Mouse (Mus musculus) ovary, postnatal 10 days (tissue): ENCODE measurements at regions not wholly inside any gene's neighbourhood (a gene's known extent, or its start where the extent isn't known, plus 50 kb on each side); places are given as distances from the start of the nearest gene placed in this dataset.

ENCODE experiments used
- DNase-seq: peaks from one replicate; pipeline ENCODE4 v3.0.0; 2022; ENCODE audit warnings: low spot score

DNA sequence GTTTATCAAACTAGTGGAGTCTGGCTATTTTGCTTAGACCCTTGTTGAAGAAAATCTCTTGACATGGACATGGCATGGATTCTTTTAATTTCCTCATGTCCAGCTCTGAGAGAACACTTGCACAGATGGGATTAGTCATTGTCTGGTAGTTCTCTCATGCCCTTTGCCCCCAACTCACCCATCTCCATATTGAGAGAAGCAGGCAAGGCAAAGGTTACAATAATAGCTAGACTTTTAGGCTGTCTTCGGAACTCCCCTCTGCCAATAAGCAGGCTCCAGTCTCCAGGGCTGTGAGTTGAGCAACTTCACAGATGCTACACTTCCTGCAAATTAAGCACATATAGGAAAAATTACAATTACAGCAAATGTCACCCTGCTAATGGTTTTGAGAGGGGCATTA, 558.0 kb upstream of the Alcam start:
- no peak for DNase-seq

GRCm38 (mm10) chr16:52988852-52989397, 535.1 kb upstream of the Alcam start:
- DNase-seq: no peak

GRCm38 (mm10) chr16:52984336-52984735, 530.5 kb upstream of the Alcam start:
- no peak for DNase-seq

DNA sequence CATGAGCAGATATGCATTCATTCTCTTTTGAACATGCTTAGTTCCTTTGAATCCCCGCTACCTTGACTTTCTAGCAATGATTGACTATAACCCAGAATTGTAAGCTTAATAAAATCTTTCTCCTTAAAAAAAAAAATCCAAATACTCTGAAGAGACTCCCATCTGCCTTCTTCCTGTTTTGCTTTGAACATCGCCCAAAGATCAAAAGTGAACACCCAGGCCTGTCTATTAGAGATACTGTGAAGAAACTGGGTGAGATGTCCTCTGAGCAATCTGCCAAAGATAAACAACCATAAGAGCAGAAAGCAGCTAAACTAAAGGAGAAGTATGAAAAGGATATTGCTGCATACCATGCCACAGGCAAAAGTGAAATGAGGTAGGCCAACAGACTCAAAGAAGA, 527.1 kb upstream of the Alcam start:
- no peak for DNase-seq

DNA sequence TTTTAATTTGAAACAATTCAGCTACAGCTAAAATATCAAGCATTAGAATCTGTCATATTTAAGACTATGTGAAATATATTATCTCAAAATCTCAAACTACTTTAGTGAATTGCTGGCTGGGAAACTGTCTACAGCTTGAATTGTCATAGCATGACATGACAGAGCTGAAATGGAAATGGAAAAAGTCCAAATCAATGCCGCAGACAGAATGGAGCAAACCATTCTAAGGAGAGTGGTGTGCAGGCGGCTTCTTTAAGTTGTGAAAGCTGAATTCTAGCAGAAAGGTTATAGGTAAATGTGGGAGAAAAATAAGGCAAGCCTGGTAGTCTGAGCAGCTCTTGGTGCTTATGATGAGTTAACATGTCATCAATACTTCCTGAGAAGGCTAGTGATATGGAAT, 518.9 kb upstream of the Alcam start:
- no peak for DNase-seq

- DNase-seq: no peak
These were observed 493.8 kb upstream of the Alcam start for GRCm38 (mm10) chr16:52947679-52948078.

GRCm38 (mm10) chr16:52934749-52935148, 480.9 kb upstream of the Alcam start:
- no peak for DNase-seq

- no peak for DNase-seq
These were observed 478.1 kb upstream of the Alcam start for GRCm38 (mm10) chr16:52931978-52932377.

GRCm38 (mm10) chr16:52892467-52893255, 438.8 kb upstream of the Alcam start:
- no peak for DNase-seq

GRCm38 (mm10) chr16:52879463-52880114, 425.7 kb upstream of the Alcam start:
- no peak for DNase-seq

- DNase-seq: no peak
These were observed 414.0 kb upstream of the Alcam start for GRCm38 (mm10) chr16:52867833-52868232.

DNA sequence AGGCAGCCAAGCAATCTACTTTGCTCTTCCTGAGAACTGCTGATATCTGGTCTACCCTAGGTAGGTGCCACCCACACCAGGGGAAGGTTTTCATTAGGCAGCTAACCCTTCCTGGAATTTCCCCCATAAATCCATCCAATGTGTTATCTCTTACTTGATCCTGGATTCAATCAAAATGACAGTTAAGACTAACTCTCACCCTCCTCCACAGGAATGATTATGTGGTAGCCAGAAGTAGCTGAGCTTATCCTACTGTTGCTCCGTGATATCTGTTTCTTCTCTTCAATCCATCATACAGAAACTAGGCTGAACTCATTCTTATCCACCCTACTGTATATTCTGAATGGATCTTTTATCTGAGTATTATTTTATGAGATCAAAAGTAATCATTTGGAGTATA, 409.7 kb upstream of the Alcam start:
- DNase-seq: no peak

DNA sequence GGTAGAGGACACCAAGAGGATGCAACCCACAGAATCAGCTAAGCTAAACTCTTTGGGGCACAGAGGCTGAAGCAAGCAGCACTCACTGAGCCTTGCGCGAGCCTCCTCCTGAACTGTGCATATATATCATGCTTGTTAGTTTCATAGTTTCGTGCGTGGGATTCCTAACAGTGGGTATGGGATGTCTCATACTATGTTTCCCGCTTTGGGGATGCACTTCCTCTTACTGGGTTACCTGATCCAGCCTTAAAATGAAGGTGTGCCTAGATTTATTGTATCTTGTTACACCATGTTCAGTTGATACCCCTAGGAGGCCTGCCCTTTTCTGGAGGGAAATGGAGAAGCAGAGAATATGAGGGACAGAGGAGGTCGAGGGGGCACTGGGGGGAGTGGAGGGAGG, 407.4 kb upstream of the Alcam start:
- DNase-seq: no peak

DNA sequence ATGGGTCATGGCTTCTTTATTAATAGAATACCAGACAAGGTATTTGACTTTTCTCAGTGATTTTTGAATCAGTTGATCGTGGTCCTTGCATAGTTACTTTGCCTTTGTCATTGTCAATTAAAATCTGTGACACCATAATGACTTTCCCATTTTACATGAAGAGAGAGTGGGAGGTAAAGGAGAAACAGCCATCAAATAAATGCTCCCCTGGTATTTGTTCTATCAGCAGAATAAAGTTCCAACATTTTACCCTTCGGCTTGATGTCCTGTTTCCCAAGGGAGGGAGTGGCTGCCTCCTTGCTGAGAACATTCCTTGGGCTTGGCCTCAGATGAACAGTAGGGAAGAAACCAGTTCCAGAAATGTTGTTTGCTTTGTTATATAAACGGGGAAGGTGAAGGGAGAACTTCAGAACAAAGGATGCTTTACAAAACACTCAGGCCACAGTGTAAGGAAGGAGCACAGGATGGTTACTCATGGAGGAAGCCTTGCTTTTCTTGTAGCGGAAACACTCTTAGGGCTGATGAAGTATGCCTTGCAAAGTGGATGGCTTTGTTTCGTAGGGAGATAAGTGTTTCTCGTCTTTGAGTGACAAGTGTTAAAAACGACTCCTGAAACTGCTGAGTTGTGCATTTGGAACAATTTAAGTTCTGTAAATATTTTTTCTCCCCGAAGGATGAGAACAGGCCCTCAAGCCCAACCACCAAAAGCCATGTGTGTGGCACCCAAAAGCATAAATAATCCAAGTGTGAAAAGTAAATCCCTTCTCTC, 404.8 kb upstream of the Alcam start:
- no peak for DNase-seq

DNA sequence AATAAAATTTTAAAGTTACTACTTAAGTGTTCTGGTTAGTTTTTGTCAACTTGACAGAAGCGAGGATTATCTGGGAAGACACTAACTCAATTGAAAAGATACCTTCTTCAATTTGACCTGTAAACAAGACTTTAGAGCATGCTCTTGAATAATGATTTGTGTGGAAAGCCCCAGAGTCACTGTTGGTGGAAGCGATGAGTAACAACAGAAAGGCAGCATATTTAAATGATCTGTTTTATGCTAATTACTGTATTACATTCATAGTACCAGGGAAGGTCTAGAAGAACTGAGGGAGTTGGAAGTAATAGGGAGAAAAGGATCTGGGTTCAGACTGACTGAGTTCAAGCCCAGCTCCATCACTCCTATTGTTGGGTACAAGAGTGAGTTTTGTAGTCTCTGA, 397.3 kb upstream of the Alcam start:
- DNase-seq: no peak

DNA sequence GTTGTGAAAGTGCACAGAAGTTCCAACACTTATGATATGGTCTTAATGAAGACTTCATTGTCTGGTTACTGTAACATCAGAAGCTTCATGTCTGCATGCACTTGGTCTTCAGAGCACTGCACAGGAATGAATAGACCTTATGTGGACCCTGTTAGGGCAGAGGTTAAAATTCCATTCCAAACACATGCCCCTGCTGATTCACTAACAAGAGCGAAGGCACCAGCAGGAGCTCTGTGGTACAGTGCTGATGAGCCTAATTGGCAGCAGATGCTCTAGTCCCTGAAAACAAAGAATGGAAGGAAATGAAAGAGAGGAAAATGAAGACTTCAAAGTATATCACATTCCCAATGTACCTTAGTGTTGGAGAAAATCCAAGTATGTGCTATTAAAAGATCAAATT, 365.1 kb upstream of the Alcam start:
- DNase-seq: no peak

DNA sequence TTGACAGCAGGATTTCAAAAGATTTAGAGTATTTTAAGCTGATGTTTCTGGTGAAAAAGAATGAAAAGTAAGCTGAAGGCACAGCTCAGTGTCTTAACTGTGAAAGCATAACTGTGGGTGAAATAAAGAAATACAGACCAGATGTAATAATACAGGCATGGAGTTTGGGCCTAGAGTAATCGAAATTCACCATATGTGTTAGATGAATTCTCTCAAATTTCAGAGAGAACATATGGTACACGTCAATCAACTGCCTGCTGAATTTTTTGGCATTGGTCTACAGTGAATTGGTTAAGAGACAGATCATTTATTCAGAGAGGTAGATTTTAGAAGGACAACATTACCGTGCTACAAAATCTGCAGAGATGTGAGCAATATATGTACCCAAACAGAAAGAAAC, 357.3 kb upstream of the Alcam start:
- DNase-seq: no peak

- DNase-seq: no peak
These were observed 350.5 kb upstream of the Alcam start for GRCm38 (mm10) chr16:52804365-52804764.

- DNase-seq: no peak
These were observed 346.0 kb upstream of the Alcam start for GRCm38 (mm10) chr16:52799715-52800392.

- DNase-seq: no peak
These were observed 341.3 kb upstream of the Alcam start for GRCm38 (mm10) chr16:52795184-52795583.

GRCm38 (mm10) chr16:52789946-52790345, 336.1 kb upstream of the Alcam start:
- no peak for DNase-seq

GRCm38 (mm10) chr16:52747744-52748143, 293.9 kb upstream of the Alcam start:
- DNase-seq: no peak
